Mouse (Mus musculus) spleen, postnatal 36 days (tissue): ENCODE results near the gene Bmp4.

Experiments used
- DNase-seq, 2 experiments: peaks; one replicate each; pipeline ENCODE4 v3.0.0; 2022; ENCODE audit warnings: low spot score in 2 of 2, mixed read lengths in 1 of 2

Bmp4 gene

DNA sequence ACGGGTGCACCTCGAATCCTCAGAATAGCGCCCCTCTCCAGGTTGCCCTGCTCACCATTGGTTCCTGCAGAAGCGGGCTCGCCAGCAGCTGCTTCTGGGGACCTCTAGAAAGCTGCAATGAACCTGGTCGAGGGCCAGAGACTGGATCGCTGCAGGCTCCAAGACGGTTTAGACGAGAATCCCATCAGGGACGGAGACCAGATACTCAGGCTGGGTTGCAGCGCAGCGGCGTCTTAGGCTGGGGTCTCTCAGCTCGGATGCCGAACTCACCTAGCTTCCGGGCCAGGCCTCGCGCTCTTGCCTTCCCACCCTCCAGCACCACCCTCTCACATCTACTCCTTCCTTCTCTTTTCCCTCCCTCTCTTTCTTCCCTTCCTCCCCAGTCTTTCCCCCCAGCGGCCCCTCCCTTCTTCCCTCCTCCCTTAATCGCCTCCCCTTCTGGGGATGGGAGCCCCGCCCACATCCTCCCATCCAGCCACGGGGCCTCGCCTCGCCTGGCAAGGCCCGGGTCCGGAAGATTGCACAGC lies at the start of gene Bmp4:
Bmp4 (minus strand) TSS at position 421 of the 527 bp plus-strand sequence.
- DNase-seq: no peak

DNA sequence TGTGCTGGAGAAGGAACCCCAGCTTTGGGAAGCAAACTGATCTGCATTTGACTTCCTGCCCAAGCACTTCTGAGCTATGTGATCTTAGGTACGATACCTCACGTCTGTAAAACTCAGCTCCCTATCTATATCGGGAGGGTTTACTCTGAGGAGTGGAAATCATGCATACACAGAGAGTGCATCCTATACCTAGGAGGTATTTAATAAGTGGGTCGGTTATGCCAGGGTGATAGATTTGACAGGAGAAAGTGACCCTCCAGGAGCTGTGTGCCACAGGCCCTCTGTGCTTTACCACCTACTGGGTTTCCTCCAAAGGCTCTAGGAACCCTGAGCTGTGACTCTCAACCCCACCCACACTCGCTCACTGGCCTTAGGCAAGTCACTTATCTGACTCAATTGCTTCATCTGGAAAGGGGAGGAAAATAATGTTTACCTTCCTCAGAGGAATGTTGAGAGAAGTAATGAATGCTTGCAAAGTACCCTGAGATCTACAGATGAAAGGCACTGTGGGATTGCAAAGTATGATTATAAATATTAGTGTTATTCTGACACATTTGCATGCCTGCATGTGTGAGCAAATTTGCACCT lies 49.1 kb upstream of the Bmp4 start:
- DNase-seq: no peak

DNA sequence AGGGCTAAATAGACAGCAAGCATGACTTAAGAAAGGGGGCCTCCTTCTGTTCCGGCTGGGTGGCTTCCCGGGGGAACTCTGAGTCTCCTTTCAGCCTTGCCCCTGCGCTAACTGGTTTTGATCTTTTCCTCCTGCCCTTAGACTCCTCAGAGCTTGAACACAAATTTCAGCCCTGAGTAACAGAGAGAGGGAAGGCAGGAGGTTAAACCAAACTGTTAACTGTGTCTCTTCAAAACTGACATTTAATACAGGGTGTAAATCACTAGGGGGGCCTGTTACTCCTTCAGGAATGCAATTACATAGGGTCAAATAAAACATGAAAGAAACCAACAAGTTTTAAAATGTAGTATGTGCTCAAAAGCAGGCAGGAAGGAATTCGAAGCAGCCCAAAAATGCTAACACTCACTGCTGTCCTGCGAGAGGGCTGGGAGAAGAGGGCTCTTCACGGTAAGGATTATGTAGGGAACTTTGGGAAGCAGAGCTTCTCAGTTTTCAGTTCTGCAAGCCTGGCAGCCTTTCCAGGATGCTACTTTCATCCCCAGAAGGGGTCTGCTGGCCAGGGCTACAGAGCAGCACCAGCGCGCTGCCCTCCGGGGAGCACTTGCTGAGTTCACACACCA lies 46.1 kb upstream of the Bmp4 start:
- DNase-seq: no peak

DNA sequence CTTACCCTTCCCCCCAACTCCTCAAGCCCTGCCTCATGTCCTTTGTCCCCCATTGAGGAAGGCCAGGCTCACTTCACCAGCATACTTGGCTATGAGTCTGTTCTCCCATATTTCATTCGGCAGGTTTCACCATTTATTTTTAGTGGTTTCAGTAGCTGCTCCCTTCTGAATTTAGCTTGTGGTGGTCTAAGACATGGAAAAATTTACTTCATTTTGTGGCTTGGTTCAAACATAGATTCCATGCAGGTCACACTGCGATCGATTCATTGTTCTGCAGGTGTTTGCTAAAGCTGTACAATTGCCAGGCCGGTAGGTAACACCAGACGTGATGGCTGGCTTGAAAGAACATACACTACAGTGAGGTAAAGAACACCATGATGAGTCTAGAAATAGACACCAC lies 39.8 kb upstream of the Bmp4 start:
- DNase-seq: no peak

DNA sequence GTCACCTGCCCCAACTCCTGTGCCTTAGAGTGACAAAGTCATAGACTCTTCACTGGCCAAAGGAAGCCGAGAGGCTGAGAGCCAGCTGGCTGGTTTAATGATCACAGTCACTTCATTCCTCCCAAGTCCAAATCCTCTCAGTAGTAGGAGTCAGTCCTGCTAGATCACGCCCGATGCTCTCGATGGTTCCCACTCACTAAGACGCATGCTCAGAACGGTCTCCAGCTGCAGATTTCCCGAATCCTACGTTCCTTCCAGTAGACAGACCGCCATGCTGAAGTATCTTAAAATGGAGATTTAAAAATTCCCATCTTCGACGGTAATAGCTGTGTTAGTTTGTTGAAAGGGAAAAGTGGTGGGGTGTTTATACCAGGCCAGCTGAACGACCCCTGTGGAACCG lies 36.8 kb upstream of the Bmp4 start:
- no peak for DNase-seq

DNA sequence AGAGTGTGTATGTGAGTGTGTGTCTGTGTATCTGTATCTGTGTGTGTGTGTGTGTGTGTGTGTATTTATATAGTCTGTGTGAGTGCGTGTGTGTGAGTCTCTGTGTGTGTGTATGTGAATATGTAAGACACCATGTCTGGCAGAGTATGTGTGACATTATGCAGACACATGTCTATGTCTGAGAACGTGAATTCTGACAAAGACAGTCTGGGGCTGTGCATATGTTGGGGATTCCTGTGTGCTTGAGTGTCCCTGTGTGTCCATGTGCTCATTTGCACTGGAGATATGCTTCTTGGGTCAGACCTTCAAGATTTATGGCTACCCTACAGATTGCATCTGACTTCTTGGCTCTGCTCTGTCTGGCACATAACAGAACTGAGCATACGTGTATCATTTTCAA lies 31.4 kb upstream of the Bmp4 start:
- no peak for DNase-seq

DNA sequence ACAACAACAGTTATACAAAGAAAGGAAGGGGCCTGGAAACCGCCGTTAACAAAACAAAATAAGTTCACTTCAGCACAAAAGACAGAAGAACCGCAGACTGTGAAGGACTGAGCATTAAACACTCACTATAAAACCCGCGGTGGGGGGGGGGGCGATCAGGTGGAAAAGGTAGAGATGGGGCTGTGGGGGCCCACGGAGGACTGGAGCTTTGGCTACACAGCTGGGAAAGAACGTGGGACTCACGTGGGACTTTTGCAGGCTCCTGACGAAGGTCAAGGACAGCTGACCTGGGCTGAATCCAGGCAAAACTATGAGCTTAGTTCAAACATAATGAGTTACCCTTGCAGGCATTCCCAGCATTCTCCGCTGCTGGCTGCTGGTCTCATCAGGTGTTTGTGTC lies 28.8 kb upstream of the Bmp4 start:
- DNase-seq: no peak

DNA sequence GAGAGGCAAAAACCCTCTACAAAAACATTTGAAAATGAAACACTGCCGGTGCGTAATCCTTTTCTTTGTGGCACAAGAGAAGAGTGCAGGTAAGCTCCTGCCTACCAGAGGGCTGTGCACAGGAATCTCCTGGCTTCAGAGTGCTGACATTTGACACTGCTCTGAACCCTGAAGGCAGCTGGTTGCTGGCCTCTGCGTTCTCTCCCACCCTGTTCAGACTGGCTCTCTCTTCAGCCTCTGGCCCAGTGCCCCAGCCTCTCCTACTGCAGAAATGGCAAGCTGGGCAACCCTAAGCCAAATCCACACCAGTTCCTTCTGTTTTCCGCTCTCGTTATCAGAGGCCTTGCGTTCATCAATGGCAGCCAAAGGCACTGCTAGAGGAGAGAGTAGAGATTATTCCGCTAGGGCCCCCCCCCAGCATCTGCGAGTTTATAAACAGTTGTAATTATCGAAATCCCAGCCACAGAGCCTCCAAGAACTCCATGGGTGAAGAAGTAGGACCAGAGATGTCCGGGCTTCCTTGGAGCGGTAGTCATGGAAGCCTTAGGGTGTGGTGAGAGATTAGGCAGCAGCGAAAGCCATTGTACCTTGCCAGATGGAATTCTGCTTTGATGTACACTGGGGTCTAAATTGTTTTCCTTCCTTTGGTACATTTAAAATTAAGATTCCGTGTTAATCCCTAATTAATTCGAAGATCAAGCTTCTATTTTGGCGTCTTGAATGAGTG lies 28.1 kb upstream of the Bmp4 start:
- DNase-seq: no peak

DNA sequence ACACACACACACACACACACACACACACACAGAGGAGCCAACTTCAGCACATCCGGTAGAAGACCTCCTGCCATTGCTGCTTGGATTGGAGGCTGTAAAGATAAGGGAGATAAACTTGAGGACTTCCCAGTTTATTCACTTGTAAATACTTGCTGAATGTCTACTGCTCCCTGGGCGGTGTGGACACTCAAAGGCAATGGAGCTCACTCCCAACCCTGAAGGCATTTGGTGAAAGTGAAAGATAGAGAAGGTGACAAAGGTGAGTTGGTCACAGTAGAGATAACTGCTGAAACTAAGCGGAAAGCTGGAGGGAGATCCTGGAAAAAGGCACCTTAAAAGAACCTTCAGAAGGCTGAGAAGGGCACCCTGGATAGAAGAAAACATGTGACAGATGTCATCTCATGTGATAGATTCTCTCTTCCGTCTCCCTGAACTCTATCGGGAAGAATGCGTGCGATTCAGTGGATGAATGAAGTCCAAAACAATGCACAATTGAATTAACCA lies 22.1 kb upstream of the Bmp4 start:
- DNase-seq: no peak

DNA sequence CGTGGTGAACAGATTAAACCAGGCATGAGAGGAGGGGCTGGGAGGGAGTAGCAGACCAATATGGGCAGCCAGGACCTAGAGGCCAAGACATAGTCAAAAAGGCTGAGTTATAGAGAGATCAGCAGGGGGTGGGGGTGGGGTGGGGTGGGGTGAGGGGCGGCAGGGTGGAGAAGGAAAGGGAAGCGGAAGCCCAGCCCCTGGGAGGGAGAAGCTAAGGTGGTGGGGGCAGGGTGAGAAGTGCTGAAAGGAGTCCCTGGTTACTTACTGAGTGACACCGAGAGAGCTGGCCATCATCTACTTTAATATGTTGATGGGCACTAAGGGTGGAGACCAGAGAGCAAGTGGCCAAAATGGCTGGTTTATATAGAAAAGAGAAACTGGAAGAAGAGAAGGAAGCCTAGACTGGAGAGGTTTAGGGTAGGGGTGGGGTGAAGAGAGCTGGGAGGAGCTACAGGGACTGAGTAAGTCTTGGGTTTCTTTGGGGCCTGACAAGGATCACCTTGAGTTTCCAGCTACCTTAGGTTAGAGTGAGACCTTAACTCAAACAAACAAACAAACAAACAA lies 20.2 kb upstream of the Bmp4 start:
- DNase-seq: no peak

DNA sequence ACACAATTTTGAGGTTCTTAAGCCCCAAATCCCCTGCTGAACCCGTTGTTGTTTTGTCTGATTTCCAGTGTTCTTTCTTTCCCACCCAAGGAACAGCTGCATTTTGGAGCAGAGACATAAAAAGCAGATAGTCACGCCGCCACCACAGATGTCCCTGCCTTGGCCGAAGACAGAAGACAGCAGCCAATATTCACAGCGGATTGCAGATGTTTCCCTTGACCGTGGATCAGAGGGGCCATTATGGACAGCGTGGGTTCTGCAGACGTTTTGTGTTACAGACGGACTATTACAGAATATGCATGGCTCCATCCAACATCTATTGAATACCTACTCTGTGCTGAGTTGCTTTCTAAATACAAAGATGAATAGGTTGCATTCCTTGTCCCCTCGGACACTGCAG lies 18.5 kb upstream of the Bmp4 start:
- no peak for DNase-seq

DNA sequence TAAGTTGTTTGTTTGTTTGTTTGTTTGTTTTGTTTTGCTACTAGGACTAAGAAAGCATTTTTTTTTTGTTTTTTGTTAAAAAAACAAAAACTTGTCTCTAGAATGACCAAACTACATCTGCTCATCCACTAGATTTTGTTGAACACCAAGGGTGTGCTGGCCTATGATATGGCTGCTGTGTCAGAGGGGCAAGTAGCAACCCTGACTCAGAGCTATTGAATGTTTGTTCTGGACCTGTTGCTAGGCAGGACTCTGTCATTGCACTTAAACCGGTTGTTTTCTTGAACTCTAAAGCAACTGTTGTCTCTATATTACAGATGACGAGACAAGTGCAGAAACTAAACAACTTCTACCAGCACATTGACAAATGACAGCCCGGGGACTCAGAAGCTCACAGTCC lies 17.9 kb upstream of the Bmp4 start:
- no peak for DNase-seq

DNA sequence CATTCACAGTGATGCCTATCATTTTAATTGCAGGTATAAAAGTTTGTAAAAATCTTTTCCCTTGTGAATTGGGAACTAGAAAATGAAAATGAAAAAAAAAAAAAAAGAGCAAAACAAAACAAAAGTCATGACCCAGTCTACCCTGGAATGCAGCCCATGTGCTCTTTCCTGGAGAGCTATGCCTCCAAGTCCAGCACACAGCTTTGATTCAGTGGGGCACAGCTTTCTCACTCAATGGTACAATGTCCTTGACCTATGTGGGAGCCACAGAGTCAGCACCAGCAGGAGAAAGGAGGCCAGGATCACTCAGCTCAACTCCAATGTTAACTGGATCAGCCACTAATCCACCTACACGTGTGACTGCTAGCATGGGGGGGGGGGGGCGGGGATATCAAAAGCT lies 9.5 kb upstream of the Bmp4 start:
- DNase-seq: no peak

DNA sequence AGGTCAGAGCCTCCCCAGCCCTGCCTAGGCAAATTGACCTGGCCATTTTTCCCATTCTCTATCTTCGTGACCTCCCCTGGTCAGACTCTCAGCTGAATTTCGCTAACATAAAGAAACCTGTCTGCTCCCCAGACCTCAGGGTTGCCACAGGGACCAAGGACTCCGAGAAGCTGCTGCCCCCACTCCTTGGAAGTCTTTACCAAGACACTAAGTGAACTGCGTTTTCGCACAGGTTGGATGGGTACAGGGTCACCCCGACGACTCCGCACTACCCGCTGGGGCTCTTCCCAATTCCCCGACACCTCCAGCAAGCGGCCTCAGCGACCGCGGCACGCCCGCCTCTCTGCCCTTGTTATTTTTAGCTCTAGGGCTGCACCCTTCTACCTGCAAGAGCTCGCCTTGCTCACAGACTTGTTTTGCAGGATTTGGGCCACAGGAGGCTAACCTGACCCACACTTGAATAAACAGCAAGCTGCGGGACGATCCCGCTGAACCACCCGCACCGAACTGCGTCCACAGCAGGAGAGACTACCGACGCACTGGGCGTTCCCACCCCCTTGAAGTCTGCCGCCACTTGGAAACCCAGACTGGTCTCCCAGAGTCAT lies 7.7 kb upstream of the Bmp4 start:
- no peak for DNase-seq

DNA sequence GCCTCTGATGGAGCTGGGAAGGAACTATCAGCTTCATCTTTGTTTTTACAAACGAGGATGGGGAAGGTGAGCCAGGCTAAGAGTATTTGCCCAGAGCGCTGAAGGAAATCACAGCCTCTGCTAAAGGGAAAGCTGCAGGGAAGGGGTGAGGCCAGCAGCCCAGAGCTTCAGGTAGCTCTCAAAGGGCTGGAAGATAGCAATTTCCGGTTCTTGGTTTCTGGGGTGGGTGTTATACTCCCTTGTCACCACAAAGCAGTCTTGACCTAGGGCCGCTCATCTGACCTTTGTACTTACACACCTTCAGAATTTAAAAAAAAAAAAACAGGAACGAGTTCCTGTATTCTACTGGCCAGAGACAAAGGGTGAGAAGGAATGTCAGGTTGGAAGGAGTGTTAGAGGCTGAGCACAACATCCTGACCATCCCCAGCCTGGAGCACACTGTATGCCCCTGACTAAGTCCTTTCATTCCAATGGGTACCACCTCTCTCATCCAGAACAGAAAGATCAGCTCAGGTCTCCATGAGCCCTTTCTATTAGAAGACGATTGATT lies 1.2 kb upstream of the Bmp4 start:
- DNase-seq: no peak

DNA sequence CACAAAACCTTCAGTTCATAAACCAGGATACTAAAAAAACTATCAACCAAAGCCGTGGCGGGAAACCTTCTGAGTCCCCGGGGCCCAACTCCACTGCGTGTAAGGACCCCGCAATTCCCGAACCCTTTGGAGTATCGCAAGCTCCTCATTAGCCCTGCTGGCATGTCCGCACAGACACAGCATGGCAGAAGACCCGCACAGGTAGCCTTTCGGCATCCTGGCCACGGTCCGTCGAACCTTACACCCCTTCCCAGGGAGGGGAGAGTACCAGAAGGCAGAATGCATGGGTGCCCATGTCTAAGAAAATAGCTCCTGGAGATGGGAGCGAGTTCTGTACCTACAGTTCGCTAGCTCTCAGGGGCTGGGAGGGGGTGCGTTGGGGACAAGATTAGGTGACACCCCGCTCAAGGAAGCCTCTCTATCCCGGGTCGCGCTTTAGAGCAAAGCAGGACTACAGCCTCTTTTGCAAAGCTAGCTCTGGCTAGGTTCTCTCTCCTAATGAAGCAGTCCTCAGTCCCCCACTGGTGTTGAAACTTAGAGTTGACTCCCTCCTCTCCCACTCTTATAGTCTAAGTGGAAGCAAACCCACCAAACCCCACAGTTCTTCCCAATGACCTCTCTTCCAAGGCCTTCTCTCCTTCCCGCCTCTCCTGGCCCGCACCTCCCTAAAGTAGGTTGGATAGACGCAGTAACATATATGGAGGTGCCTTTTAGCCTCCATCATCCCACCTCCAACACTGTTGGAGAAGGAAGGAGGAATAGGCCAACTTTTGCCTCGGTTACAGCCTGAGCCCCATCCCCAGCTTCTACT lies 826 bp downstream of the Bmp4 start:
- no peak for DNase-seq

DNA sequence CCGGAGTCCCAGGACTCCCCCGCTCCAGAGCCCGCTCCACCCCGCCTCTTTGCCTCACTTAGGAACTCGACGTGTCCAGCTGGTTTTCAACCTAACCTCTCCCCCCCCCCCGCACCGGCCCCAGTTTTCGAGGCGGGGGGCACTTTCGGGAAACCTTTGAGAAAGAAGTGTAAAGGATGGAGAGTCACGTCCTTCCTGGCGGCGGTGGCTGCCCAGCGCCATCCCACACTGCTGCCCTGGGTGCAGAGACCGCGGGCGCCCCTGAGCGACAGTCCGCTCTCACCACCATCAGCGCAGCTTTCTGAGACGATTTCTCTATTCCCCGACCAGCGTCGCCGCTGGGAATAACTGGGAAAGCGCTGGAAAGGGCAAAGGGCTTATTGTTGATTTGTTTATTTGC lies 1.8 kb downstream of the Bmp4 start:
- no peak for DNase-seq

DNA sequence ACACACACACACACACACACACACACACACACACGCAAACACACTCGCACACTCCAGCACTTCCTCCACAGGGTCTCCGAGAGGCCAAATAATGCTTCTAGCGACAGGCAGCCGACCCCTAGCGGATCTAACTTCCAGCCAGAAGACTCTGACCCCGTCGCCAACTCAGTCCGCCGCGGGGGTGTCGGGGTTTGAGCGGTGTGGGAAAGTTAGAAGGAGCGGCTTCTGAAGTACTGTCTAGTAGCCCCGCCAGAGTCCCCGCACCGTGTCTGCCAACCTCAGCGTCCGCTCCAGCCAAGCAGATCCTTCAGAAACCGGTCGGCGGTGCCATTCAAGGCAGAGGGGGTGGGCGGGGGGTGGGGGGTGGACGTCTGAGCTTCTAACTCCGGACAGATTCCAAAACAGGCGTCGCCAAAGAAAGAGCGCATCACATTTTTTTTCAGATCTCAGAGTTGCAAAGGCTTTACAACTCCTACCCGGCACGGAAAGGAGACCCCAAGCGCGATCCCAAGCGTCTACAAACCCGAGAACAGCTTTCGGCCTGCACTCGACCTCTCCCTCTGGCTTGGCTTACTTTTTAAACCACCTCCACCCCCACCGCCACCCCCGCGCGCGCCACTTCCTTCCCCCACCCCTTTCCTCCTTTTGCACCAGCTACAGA lies 2.5 kb downstream of the Bmp4 start:
- no peak for DNase-seq

DNA sequence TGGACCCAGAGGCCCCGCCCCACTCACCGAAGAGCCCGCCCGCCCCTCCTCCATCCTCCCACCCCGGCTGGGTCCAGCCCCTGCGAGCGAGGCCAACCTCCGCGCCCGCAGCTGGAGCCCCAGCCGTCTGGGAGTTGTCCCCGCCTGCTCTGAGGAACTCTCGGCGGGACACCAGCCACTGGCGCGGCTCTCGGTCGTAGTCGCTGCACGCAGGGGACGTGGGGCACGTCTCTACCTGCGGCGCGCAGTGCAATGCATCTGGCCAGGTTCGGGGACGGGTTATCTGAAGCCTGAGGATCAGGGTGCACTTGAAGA lies 3.2 kb downstream of the Bmp4 start:
- peak in 1 of 2 experiments; percentile 9 for DNase-seq

DNA sequence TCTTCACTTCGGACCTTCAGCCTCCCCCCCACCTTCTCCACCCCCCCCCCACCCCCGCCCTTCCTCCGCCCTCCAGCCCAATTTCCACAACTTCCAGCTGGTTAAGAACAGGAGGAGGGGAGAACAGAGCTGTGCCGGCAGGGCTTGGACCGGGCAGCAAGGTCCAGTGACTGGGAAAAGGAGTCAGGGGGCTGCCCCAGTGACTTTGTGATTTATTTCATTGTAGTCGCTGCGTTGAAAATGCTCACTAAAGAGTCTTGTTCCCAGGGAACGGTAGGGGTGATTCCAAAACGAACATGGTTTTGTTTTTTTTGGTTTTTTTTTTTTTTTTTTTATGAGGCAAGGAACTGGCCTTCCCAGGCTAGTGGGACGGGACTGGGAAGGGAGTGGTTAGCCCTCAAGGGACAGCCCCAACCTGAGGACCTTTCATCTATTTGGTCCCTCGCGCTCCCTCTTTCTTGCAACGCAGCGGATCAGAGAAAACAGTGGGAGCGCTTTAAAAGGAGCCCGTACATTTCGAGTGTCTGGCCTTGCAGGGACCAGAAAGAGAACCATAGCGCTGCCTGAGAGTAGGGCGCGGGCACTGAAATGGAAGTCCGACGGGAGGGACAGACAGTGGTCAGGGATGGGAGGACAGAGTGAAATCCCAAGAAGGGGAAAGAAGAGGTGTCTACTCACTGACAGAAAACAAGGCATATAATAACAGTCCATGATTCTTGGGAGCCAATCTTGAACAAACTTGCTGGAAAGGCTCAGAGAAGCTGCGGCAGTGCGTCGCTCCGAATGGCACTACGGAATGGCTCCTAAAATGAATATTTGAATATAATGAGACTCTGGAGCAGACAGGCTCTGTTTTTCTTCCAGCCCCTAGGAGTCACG lies 3.8 kb downstream of the Bmp4 start:
- DNase-seq: no peak
